Mouse (Mus musculus): ENCODE data around the gene Snx27.

The Snx27 gene

DNA sequence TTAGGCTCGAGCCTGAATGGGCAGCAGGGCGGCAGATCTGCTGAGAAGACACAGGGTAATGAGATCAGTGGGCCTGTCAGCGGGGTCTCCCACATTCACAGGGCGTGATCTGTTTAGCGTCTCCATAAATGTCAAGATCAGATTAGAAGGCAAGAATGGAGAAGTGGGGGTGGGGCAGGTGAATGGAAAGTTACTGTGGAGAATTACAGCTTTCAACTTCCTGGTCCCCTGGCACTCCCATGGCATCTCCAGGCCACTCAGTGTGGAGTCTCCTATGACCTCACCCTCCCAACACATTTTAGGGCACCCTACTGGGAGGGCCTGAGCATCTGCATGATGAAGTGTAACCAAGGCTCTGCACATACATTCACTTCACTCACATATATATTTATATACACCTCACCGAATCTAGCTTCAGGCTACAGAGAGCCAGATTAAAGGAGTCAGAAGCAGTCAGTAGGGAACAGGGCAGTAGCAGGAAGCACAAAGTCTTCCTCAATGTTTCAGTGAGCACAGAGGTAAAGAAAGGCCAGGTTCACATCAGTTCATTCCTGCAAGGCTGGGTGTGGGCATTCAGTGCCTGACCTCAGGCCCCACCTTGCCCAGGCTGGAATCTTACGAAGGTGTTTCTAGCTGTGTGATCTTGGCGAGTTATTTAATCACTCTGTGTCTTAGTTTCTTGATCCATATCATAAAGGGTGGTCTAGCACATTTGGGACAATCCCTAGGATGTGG lies 106.0 kb downstream of the Snx27 start:
- peak; percentile 32 for DNase-seq

GRCm38 (mm10) chr3:94473567-94474232 lies 108.8 kb downstream of the Snx27 start:
- no peak for DNase-seq

- no peak for DNase-seq
These were observed 109.4 kb downstream of the Snx27 start for GRCm38 (mm10) chr3:94473115-94473505.

DNA sequence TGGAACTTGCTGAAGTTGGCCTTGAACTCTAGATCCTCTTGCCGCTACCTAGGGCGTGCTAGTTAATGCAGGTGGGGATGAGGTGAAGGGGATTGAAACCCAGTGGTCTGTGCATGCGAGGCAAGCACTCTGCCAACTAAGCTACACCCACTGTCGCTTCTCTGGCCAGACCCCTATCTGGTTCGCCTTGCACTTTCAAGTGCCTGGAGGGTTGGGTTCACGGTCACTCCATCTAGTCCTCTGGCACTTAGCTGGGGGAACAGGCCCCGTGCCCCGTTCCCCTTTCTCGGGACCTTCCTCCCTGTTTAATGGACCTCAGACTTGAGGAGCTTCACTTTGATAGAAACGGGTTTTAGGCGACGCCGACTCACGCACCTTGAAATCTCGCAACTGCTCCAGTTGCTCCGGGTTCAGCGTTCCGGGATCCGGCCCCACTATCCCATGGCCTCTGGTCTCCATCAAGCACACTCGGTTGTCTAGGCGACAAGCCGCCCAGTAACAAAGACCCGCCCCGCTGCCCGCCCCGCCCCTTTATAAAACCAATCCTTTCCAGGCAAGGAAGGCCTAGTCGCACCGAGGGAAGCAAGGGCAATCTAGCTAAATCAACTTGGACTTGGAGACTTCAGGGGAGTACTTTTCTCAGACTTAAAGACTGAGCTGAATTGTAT lies 109.9 kb downstream of the Snx27 start:
- DNase-seq, result peak; percentile 55

DNA sequence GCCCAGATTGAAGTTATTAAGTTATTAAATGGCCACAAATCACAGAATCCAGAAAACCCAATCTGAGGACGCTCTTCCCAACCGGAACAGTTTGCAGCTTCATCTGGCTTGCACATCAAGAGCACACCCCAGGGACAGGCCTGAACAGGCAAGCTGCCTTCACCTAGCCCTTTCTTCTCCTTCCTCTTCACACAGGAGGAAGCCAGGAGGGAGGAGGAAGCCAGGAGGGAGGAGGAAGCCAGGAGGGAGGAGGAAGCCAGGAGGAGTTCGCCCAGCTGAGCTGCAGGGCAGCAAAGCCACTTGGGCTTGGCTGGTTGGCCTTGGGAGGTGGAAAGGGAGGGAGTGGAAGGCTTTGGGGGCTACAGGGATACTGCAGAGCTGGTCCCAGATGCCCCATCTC lies 113.6 kb downstream of the Snx27 start:
- DNase-seq, result no peak

GRCm38 (mm10) chr3:94465632-94466430 lies 116.7 kb downstream of the Snx27 start:
- DNase-seq, result no peak

GRCm38 (mm10) chr3:94463926-94464578 lies 118.5 kb downstream of the Snx27 start:
- DNase-seq, result no peak

DNA sequence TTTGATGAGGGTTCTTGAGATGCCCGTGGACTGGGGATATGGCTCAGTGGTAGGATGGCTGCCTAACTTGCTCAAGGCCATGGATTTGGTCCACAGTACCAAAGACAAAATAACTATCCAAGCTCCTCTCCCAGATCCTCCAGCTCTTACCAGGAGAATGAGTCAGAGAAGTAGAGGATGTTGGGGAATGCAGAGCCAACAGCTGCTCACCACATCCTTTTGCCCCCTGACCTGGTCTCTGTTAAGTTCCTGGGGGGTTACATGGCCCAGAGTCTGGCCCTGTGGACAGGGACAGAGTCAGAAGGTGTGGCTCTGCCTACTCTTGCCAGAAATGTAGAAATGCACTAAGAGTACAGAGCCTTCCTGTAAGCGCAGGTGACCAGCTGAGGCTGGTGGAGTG lies 122.7 kb downstream of the Snx27 start:
- DNase-seq, result no peak

DNA sequence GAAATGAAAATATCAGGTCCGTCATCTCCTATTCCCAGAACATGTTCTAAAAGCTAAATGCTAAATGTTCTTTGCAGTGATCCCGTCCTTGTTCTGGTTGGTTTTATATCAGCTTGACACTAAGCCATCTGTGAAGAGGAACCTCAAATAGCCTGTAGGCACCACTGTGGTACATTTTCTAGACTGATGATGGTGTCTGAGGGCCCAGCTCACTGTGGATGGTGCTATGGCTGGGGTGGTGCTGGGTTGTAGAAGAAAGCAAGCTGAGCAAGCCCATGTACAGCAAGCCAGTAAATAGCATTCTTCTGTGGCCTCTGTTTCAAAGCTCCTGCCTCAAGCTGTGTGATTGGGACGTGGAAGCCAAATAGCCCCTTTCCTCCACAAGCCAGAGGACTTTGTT lies 125.5 kb downstream of the Snx27 start:
- no peak for DNase-seq

DNA sequence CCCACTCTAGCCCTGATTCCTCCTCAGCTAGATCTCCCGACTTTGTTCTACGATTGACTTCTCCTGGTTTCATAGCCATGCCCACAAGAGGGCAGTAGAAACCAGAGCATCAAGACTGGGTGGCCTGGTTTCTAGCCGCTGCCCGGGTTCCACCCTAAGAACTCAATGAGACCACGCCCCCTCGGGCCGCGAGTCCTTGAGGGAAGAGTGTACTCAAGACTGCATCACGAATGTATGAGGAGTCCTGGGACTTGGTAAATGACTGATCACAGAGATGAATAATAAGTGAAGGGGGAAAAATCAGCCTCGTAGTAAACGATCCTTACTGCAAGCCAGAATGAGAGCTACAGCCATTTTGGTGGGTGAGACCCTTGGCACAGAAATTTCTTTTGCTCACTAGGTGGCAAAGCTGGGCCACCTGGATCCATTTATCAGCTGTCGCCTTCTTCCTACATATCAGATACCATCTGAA lies 126.0 kb downstream of the Snx27 start:
- DNase-seq, result peak; percentile 89

- DNase-seq, result no peak
These were observed 133.1 kb downstream of the Snx27 start for GRCm38 (mm10) chr3:94449377-94449776.

Data from kidney, postnatal 10 days (tissue).